Mouse (Mus musculus): ENCODE data around the gene Nsl1. TPM values are rescaled to one million over a fixed set of nuclear protein-coding genes. Genes with fewer than 3 reads are reported as not detected.

The Nsl1 gene
- total RNA-seq, 1 experiment, result 24.3 TPM

DNA sequence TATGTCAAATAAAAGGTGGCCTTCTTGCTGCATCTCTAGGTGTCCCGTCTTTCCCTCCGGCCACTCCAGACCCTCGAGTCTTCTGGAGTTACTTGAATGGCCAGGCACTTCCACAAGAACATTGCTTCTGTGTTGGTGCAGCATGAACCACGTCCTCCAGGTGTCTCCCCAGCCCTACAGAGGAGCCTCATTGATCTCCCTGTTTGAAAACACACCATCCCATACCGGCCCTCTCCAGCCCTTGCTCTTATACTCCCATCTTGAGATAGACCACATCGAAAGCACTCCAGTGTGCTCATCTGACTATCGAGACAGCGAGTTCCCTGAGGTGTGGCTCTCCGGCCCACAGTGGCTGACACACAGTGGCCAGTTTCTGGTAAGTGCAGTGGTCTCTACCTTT is 32.2 kb downstream of the Nsl1 start:
- in situ Hi-C loops (cut with MboI; ENCODE audit: low sequenced_read_pairs in 2 of 2, unreplicated experiment in 2 of 2), result loop anchor here in 1 of 2 experiments (25.0 kb wide), 1 partner anchor 192 kb away; no protein-coding TSS in a partner anchor
- no peak for DNase-seq (ENCODE audit: low read depth, low spot score)
- TF ChIP-seq CHD2 (IDR thresholded peaks at IDR 0.05; ENCODE audit: low read depth, low read length), result no peak
- TF ChIP-seq MAFK (IDR thresholded peaks at IDR 0.05; ENCODE audit: insufficient read depth, low read depth, low read length), result no peak
- TF ChIP-seq ZNF384 (IDR thresholded peaks at IDR 0.05; ENCODE audit: low read depth, low read length), result no peak
- no peak for TF ChIP-seq ZC3H11A (IDR thresholded peaks at IDR 0.05; ENCODE audit: borderline replicate concordance, low read depth, low read length)
- no peak for TF ChIP-seq HCFC1 (IDR thresholded peaks at IDR 0.05; ENCODE audit: borderline replicate concordance, insufficient read depth, low read length)
- Histone ChIP-seq H3K9me3 (ENCODE audit: control insufficient read depth, insufficient read depth, low read depth, low read length) (no peaks in the 10 kb centered on the region), H3K4me3 (ENCODE audit: insufficient read depth in 1 of 2, low read depth in 1 of 2, low read length in 2 of 2, poor library complexity in 1 of 2, severe bottlenecking in 1 of 2) (no peak overlapping the region), H3K9ac (ENCODE audit: insufficient read depth, low read depth, low read length, poor library complexity, severe bottlenecking) (no peak overlapping the region), H3K4me1 (ENCODE audit: control insufficient read depth in 2 of 2, insufficient read depth in 2 of 2, low read length in 2 of 2, poor library complexity in 1 of 2) (peaks cover 0 to 2% of the 10 kb centered on the region in 2 experiments; a peak in 2 of 4 replicates), H3K36me3 (ENCODE audit: control insufficient read depth, insufficient read depth, low read length, poor library complexity, severe bottlenecking) (no peaks in the 10 kb centered on the region), H3K27ac (ENCODE audit: insufficient read depth, low read depth, low read length, poor library complexity, severe bottlenecking) (no peak overlapping the region)

DNA sequence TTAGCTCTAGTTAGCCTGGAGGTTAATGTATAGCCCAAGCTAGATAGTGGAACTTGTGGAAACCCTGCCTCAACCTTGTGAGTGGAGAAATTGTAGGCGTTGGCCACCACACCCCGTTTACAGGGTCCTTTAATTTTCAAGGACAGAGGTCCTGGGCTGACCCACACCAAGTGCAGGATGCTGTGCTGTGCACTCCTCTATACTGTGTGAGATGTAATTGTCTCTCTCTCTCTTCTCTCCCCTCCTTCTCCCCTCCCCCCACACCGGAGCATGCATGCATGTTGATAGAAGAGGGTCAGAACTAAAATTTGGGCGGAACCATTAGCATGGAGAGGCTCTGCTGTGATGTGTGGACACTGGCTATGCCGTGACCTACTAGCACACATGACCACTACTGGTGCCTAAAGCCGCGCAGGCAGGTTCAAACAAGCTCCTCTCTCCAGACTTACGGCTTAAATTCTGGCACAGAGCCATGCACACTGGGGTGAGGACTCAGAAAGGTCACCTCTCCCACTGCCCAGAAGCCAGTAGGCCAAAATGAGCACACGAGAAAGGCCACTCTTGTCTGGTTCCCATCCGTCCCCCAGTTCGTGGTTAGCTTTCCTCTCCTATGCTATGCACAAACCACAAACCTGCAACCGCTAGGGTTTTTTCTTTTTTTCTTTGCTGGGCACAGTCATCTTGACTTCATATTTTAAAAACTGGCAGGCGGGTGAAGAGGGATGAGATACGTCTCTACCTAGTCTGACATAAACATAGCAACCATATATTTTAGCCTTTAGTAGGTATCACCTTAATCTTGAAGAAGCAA is 34.3 kb downstream of the Nsl1 start:
- Histone ChIP-seq H3K27ac (ENCODE audit: insufficient read depth, low read depth, low read length, poor library complexity, severe bottlenecking) (no peak overlapping the region), H3K9ac (ENCODE audit: insufficient read depth, low read depth, low read length, poor library complexity, severe bottlenecking) (no peak overlapping the region), H3K36me3 (ENCODE audit: control insufficient read depth, insufficient read depth, low read length, poor library complexity, severe bottlenecking) (no peaks in the 10 kb centered on the region), H3K4me3 (ENCODE audit: insufficient read depth in 1 of 2, low read depth in 1 of 2, low read length in 2 of 2, poor library complexity in 1 of 2, severe bottlenecking in 1 of 2) (no peak overlapping the region), H3K4me1 (ENCODE audit: control insufficient read depth in 2 of 2, insufficient read depth in 2 of 2, low read length in 2 of 2, poor library complexity in 1 of 2) (peaks cover 0 to 2% of the 10 kb centered on the region in 2 experiments; a peak in 2 of 4 replicates), H3K9me3 (ENCODE audit: control insufficient read depth, insufficient read depth, low read depth, low read length) (no peaks in the 10 kb centered on the region)
- in situ Hi-C loops (cut with MboI; ENCODE audit: low sequenced_read_pairs in 2 of 2, unreplicated experiment in 2 of 2), result loop anchor here in 1 of 2 experiments (25.0 kb wide), 1 partner anchor 190 kb away; no protein-coding TSS in a partner anchor
- no peak for DNase-seq (ENCODE audit: low read depth, low spot score)
- TF ChIP-seq HCFC1 (IDR thresholded peaks at IDR 0.05; ENCODE audit: borderline replicate concordance, insufficient read depth, low read length), result no peak
- TF ChIP-seq ZNF384 (IDR thresholded peaks at IDR 0.05; ENCODE audit: low read depth, low read length), result no peak
- TF ChIP-seq CHD2 (IDR thresholded peaks at IDR 0.05; ENCODE audit: low read depth, low read length), result no peak
- no peak for TF ChIP-seq MAFK (IDR thresholded peaks at IDR 0.05; ENCODE audit: insufficient read depth, low read depth, low read length)
- no peak for TF ChIP-seq ZC3H11A (IDR thresholded peaks at IDR 0.05; ENCODE audit: borderline replicate concordance, low read depth, low read length)

- Histone ChIP-seq H3K9me3 (ENCODE audit: control insufficient read depth, insufficient read depth, low read depth, low read length) (no peaks in the 10 kb centered on the region), H3K27ac (ENCODE audit: insufficient read depth, low read depth, low read length, poor library complexity, severe bottlenecking) (no peak within 1 kb of the TSS), H3K4me1 (ENCODE audit: control insufficient read depth in 2 of 2, insufficient read depth in 2 of 2, low read length in 2 of 2, poor library complexity in 1 of 2) (peaks cover 0 to 2% of the 10 kb centered on the region in 2 experiments; a peak in 2 of 4 replicates), H3K36me3 (ENCODE audit: control insufficient read depth, insufficient read depth, low read length, poor library complexity, severe bottlenecking) (no peaks in the 10 kb centered on the region), H3K9ac (ENCODE audit: insufficient read depth, low read depth, low read length, poor library complexity, severe bottlenecking) (peak within 1 kb of the TSS; percentile 51; the same call in 1 of the 2 replicates), H3K4me3 (ENCODE audit: insufficient read depth in 1 of 2, low read depth in 1 of 2, low read length in 2 of 2, poor library complexity in 1 of 2, severe bottlenecking in 1 of 2) (peak within 1 kb of the TSS; percentile 69 to 82)
- in situ Hi-C loops (cut with MboI; ENCODE audit: low sequenced_read_pairs in 2 of 2, unreplicated experiment in 2 of 2), result loop anchor here in 1 of 2 experiments (25.0 kb wide), 1 partner anchor 189 kb away; no protein-coding TSS in a partner anchor
- no peak for DNase-seq (ENCODE audit: low read depth, low spot score)
- TF ChIP-seq CHD2 (IDR thresholded peaks at IDR 0.05; ENCODE audit: low read depth, low read length), result no peak
- no peak for TF ChIP-seq ZC3H11A (IDR thresholded peaks at IDR 0.05; ENCODE audit: borderline replicate concordance, low read depth, low read length)
- TF ChIP-seq MAFK (IDR thresholded peaks at IDR 0.05; ENCODE audit: insufficient read depth, low read depth, low read length), result no peak
- TF ChIP-seq ZNF384 (IDR thresholded peaks at IDR 0.05; ENCODE audit: low read depth, low read length), result no peak
- TF ChIP-seq HCFC1 (IDR thresholded peaks at IDR 0.05; ENCODE audit: borderline replicate concordance, insufficient read depth, low read length), result no peak
Observed at GRCm38 (mm10) chr1:191097802-191098747, 35.3 kb downstream of the Nsl1 start, which contains the start of gene Batf3. Batf3 (plus strand) TSS chr1:191097847.

- no peaks in the 10 kb centered on the region for H3K36me3 ChIP-seq (ENCODE audit: control insufficient read depth, insufficient read depth, low read length, poor library complexity, severe bottlenecking)
- H3K27ac ChIP-seq (ENCODE audit: insufficient read depth, low read depth, low read length, poor library complexity, severe bottlenecking), result no peak overlapping the region
- in situ Hi-C loops (cut with MboI; ENCODE audit: low sequenced_read_pairs in 2 of 2, unreplicated experiment in 2 of 2), result loop anchor here in 1 of 2 experiments (25.0 kb wide), 1 partner anchor 188 kb away; no protein-coding TSS in a partner anchor
- TF ChIP-seq HCFC1 (IDR thresholded peaks at IDR 0.05; ENCODE audit: borderline replicate concordance, insufficient read depth, low read length), result no peak
- no peak for TF ChIP-seq ZNF384 (IDR thresholded peaks at IDR 0.05; ENCODE audit: low read depth, low read length)
- TF ChIP-seq CHD2 (IDR thresholded peaks at IDR 0.05; ENCODE audit: low read depth, low read length), result no peak
- TF ChIP-seq ZC3H11A (IDR thresholded peaks at IDR 0.05; ENCODE audit: borderline replicate concordance, low read depth, low read length), result no peak
- no peak for TF ChIP-seq MAFK (IDR thresholded peaks at IDR 0.05; ENCODE audit: insufficient read depth, low read depth, low read length)
- no peak overlapping the region for H3K9ac ChIP-seq (ENCODE audit: insufficient read depth, low read depth, low read length, poor library complexity, severe bottlenecking)
- H3K9me3 ChIP-seq (ENCODE audit: control insufficient read depth, insufficient read depth, low read depth, low read length), result no peaks in the 10 kb centered on the region
- H3K4me3 ChIP-seq (ENCODE audit: insufficient read depth in 1 of 2, low read depth in 1 of 2, low read length in 2 of 2, poor library complexity in 1 of 2, severe bottlenecking in 1 of 2), result no peak overlapping the region
- H3K4me1 ChIP-seq (ENCODE audit: control insufficient read depth in 2 of 2, insufficient read depth in 2 of 2, low read length in 2 of 2, poor library complexity in 1 of 2), result peaks cover 0 to 2% of the 10 kb centered on the region in 2 experiments; a peak in 2 of 4 replicates
- DNase-seq (ENCODE audit: low read depth, low spot score), result no peak
Observed at GRCm38 (mm10) chr1:191099114-191099513, 36.3 kb downstream of the Nsl1 start.

Data from ES-E14 (cell line).